Mouse (Mus musculus): ENCODE measurements around the gene Pip4p1. TPM values are rescaled to one million over a fixed set of nuclear protein-coding genes. Genes with fewer than 3 reads are reported as not detected.

The Pip4p1 gene
- polyA plus RNA-seq, 1 experiment from 2014 or later, result 95.1 TPM

Other genes starting within 250 kb of the Pip4p1 start
- not detected in 2 replicates for gene Olfr747, start 237.7 kb downstream of the Pip4p1 start, polyA plus RNA-seq (2015; fragmentation: Nextera tagmentation; extraction: Ambion mirVana)
- not detected in 2 replicates for gene Olfr748, start 223.5 kb downstream of the Pip4p1 start, polyA plus RNA-seq (2015; fragmentation: Nextera tagmentation; extraction: Ambion mirVana)
- gene Olfr749, start 185.8 kb downstream of the Pip4p1 start, polyA plus RNA-seq (2015; fragmentation: Nextera tagmentation; extraction: Ambion mirVana), result not detected in 2 replicates
- 122 and 130 TPM in 2 replicates for gene Ttc5, start 145.3 kb downstream of the Pip4p1 start, polyA plus RNA-seq (2015; fragmentation: Nextera tagmentation; extraction: Ambion mirVana)
- gene Ccnb1ip1, start 123.1 kb downstream of the Pip4p1 start, polyA plus RNA-seq (2015; fragmentation: Nextera tagmentation; extraction: Ambion mirVana), result 0.11 TPM in 2 replicates
- gene Parp2, start 123.0 kb downstream of the Pip4p1 start, polyA plus RNA-seq (2015; fragmentation: Nextera tagmentation; extraction: Ambion mirVana), result 51.6 and 59.1 TPM in 2 replicates
- gene Tep1, start 60.3 kb downstream of the Pip4p1 start, polyA plus RNA-seq (2015; fragmentation: Nextera tagmentation; extraction: Ambion mirVana), result 1.6 and 1.7 TPM in 2 replicates
- 0.18 and 0.27 TPM in 2 replicates for gene Klhl33, start 33.3 kb downstream of the Pip4p1 start, polyA plus RNA-seq (2015; fragmentation: Nextera tagmentation; extraction: Ambion mirVana)
- 145 and 150 TPM in 2 replicates for gene Osgep, start 6.0 kb downstream of the Pip4p1 start, polyA plus RNA-seq (2015; fragmentation: Nextera tagmentation; extraction: Ambion mirVana)
- 286 and 308 TPM in 2 replicates for gene Apex1, start 5.9 kb downstream of the Pip4p1 start, polyA plus RNA-seq (2015; fragmentation: Nextera tagmentation; extraction: Ambion mirVana)
- 17.0 and 19.8 TPM in 2 replicates for gene Pnp, start 226 bp upstream of the Pip4p1 start, polyA plus RNA-seq (2015; fragmentation: Nextera tagmentation; extraction: Ambion mirVana)
- not detected in 2 replicates for gene Gm49342, start 13.7 kb upstream of the Pip4p1 start, polyA plus RNA-seq (2015; fragmentation: Nextera tagmentation; extraction: Ambion mirVana)
- 0.17 and 0.20 TPM in 2 replicates for gene Pnp2, start 25.1 kb upstream of the Pip4p1 start, polyA plus RNA-seq (2015; fragmentation: Nextera tagmentation; extraction: Ambion mirVana)
- gene Rnase10, start 76.9 kb upstream of the Pip4p1 start, polyA plus RNA-seq (2015; fragmentation: Nextera tagmentation; extraction: Ambion mirVana), result not detected in 2 replicates
- not detected in 2 replicates for gene Rnase9, start 111.0 kb upstream of the Pip4p1 start, polyA plus RNA-seq (2015; fragmentation: Nextera tagmentation; extraction: Ambion mirVana)
- gene Rnase11, start 119.3 kb upstream of the Pip4p1 start, polyA plus RNA-seq (2015; fragmentation: Nextera tagmentation; extraction: Ambion mirVana), result not detected in 2 replicates
- gene Rnase12, start 126.8 kb upstream of the Pip4p1 start, polyA plus RNA-seq (2015; fragmentation: Nextera tagmentation; extraction: Ambion mirVana), result not detected in 2 replicates
- not detected in 2 replicates for gene Olfr750, start 143.6 kb upstream of the Pip4p1 start, polyA plus RNA-seq (2015; fragmentation: Nextera tagmentation; extraction: Ambion mirVana)
- gene Rnase4, start 160.2 kb upstream of the Pip4p1 start, polyA plus RNA-seq (2015; fragmentation: Nextera tagmentation; extraction: Ambion mirVana), result 8.9 and 10.0 TPM in 2 replicates
- gene Ang, start 160.3 kb upstream of the Pip4p1 start, polyA plus RNA-seq (2015; fragmentation: Nextera tagmentation; extraction: Ambion mirVana), result 2.6 and 3.8 TPM in 2 replicates
- gene Eddm3b, start 183.6 kb upstream of the Pip4p1 start, polyA plus RNA-seq (2015; fragmentation: Nextera tagmentation; extraction: Ambion mirVana), result not detected in 2 replicates
- gene Rnase6, start 193.1 kb upstream of the Pip4p1 start, polyA plus RNA-seq (2015; fragmentation: Nextera tagmentation; extraction: Ambion mirVana), result 0.36 and 0.40 TPM in 2 replicates
- gene Rnase1, start 215.9 kb upstream of the Pip4p1 start, polyA plus RNA-seq (2015; fragmentation: Nextera tagmentation; extraction: Ambion mirVana), result 0.23 and 0.26 TPM in 2 replicates
- not detected in 2 replicates for gene Rnase2b, start 231.4 kb upstream of the Pip4p1 start, polyA plus RNA-seq (2015; fragmentation: Nextera tagmentation; extraction: Ambion mirVana)